Comparison of ENCODE assay signal across 15 mouse cellular contexts in genomic region chr6:17800694-17801093, GRCm38 (mm10).
"Had no signal": no experiment of that assay in that cellular context is flagged by ENCODE, and none has a peak within 500 bp of the region (broad histone marks: within the 10 kb centered on the region; RNA-seq: fewer than 3 reads in every experiment).

No protein-coding gene starts in this region.

- H3K9me3 ChIP-seq: kidney, embryonic 15.5 days; limb, embryonic 15.5 days; liver, embryonic 13.5 days; lung, embryonic 15.5 days; midbrain, embryonic 13.5 days; neural tube, embryonic 12.5 days had no signal

- DNase-seq: kidney, adult 2 months; kidney, postnatal 14 days; layer of hippocampus, postnatal 36 days; liver, embryonic 13.5 days; liver, postnatal 0 days; right cerebral cortex, postnatal 4 days; spleen, adult 18-20 months; thymus, adult 18-20 months; thymus, postnatal 14 days had no signal

- H3K4me3 ChIP-seq: kidney, embryonic 15.5 days; limb, embryonic 15.5 days; liver, embryonic 13.5 days; lung, embryonic 15.5 days; midbrain, embryonic 13.5 days; neural tube, embryonic 12.5 days had no signal

- ATAC-seq: liver, postnatal 0 days; midbrain, embryonic 13.5 days had no signal

- H3K36me3 ChIP-seq: kidney, embryonic 15.5 days; limb, embryonic 15.5 days; liver, embryonic 13.5 days; lung, embryonic 15.5 days; midbrain, embryonic 13.5 days; neural tube, embryonic 12.5 days had no signal

- H3K4me1 ChIP-seq: kidney, embryonic 15.5 days; limb, embryonic 15.5 days; lung, embryonic 15.5 days had no signal

- H3K27ac ChIP-seq: kidney, embryonic 15.5 days; limb, embryonic 15.5 days; liver, embryonic 13.5 days; lung, embryonic 15.5 days; macrophage; midbrain, embryonic 13.5 days; neural tube, embryonic 12.5 days had no signal

- H3K9ac ChIP-seq: kidney, embryonic 15.5 days; limb, embryonic 15.5 days; liver, embryonic 13.5 days; liver, postnatal 0 days; lung, embryonic 15.5 days; midbrain, embryonic 13.5 days; neural tube, embryonic 12.5 days had no signal

- H3K27me3 ChIP-seq: kidney, embryonic 15.5 days; limb, embryonic 15.5 days; liver, embryonic 13.5 days; lung, embryonic 15.5 days; midbrain, embryonic 13.5 days; neural tube, embryonic 12.5 days had no signal

- H3K4me2 ChIP-seq: kidney, embryonic 15.5 days; limb, embryonic 15.5 days; liver, embryonic 13.5 days; lung, embryonic 15.5 days; midbrain, embryonic 13.5 days; neural tube, embryonic 12.5 days had no signal
